Mouse (Mus musculus) lung, adult 18-20 months (tissue): ENCODE data around the gene Bst1.

Experiments
- DNase-seq, 2 experiments: peaks; one replicate each; pipeline ENCODE4 v3.0.0; 2022; ENCODE audit warnings: mixed read lengths in 2 of 2

Gene Bst1

GRCm38 (mm10) chr5:43860096-43860495 is 41.4 kb downstream of the Bst1 start:
- no peak for DNase-seq

- DNase-seq = no peak
These were observed 42.2 kb downstream of the Bst1 start for GRCm38 (mm10) chr5:43860670-43861431.

- DNase-seq = no peak
These were observed 45.0 kb downstream of the Bst1 start for GRCm38 (mm10) chr5:43863642-43864041.

- DNase-seq = no peak
These were observed 46.6 kb downstream of the Bst1 start for GRCm38 (mm10) chr5:43865316-43865715.

GRCm38 (mm10) chr5:43868253-43868652 is 49.6 kb downstream of the Bst1 start, which contains the start of gene Cd38:
Gene Cd38 (plus strand): TSS chr5:43868553.
- no peak for DNase-seq

GRCm38 (mm10) chr5:43868711-43869600 is 50.3 kb downstream of the Bst1 start:
- DNase-seq = peak; percentile 27 to 33

- DNase-seq = no peak
These were observed 53.2 kb downstream of the Bst1 start for GRCm38 (mm10) chr5:43871845-43872244.

GRCm38 (mm10) chr5:43872652-43873051 is 54.0 kb downstream of the Bst1 start:
- DNase-seq = no peak

- no peak for DNase-seq
These were observed 63.3 kb downstream of the Bst1 start for GRCm38 (mm10) chr5:43882034-43882433.

GRCm38 (mm10) chr5:43885060-43885820 is 66.6 kb downstream of the Bst1 start:
- DNase-seq = no peak

- peak in 1 of 2 experiments; percentile 37 for DNase-seq
These were observed 73.7 kb downstream of the Bst1 start for GRCm38 (mm10) chr5:43892386-43892785.
